22 mouse cellular contexts compared by ENCODE assay signal in the genomic region with DNA sequence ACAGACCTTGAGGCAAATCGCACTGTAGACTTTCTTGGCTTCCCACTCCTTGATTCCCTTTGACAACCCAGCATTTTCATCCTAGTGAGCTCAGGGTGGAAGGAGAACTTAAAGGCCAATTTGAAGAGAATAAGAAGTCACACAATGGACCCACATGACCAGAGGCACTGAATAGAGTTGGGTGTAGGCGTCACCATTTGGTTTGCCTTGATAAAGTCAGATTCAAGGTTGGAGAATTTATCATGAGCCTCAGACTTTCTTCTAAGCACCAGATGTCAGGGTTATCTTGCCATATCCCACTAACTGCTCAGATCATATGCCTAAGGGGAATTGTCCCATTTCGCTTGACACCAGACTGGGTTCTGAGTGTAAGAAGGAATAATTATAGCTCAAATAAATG. TPM values are rescaled to one million over a fixed set of nuclear protein-coding genes. Genes with fewer than 3 reads are reported as not detected.
DNase-seq lines count a peak whose midpoint lies in the region; ATAC-seq and TF ChIP-seq lines count a peak whose summit lies in the region.
"Had no signal": no experiment of that assay in that cellular context is flagged by ENCODE, and none has a peak within 500 bp of the region (broad histone marks: within the 10 kb centered on the region; RNA-seq: fewer than 3 reads in every experiment).

No protein-coding gene starts in this region.

- no peaks in the 10 kb centered on the region for H3K4me1 ChIP-seq in stomach, embryonic 15.5 days
- no peaks in the 10 kb centered on the region for H3K4me1 ChIP-seq in stomach, postnatal 0 days (replicated peaks; ENCODE audit: control insufficient read depth, insufficient read depth)
- peaks cover 32 to 33% of the 10 kb centered on the region in 2 experiments for H3K4me1 ChIP-seq in liver, embryonic 14.5 days (replicated peaks; ENCODE audit: control insufficient read depth in 2 of 2, insufficient read depth in 2 of 2, low read length in 1 of 2)
- H3K4me1 ChIP-seq in kidney, embryonic 14.5 days (ENCODE audit: control insufficient read depth, insufficient read depth, low read length) = no peaks in the 10 kb centered on the region
- H3K4me1 ChIP-seq: embryonic facial prominence, embryonic 15.5 days; heart, embryonic 15.5 days; hindbrain, embryonic 12.5 days; limb, embryonic 12.5 days had no signal

- 81% methylated on average over 3 of the region's 3 CpGs for WGBS in stomach, embryonic 15.5 days
- WGBS in stomach, postnatal 0 days = 88% methylated on average over 3 of the region's 3 CpGs
- WGBS in liver, embryonic 14.5 days (ENCODE audit: insufficient replicate concordance) = 31% methylated on average over 3 of the region's 3 CpGs
- WGBS in kidney, embryonic 14.5 days = 92% methylated on average over 3 of the region's 3 CpGs

- H3K27me3 ChIP-seq in stomach, embryonic 15.5 days (replicated peaks) = no peaks in the 10 kb centered on the region
- H3K27me3 ChIP-seq in stomach, postnatal 0 days (ENCODE audit: control insufficient read depth, insufficient read depth, low read length) = no peaks in the 10 kb centered on the region
- H3K27me3 ChIP-seq in liver, embryonic 14.5 days (ENCODE audit: control insufficient read depth, insufficient read depth, low read length) = no peaks in the 10 kb centered on the region
- H3K27me3 ChIP-seq in kidney, embryonic 14.5 days (ENCODE audit: control insufficient read depth, insufficient read depth, low read length) = no peaks in the 10 kb centered on the region
- H3K27me3 ChIP-seq: embryonic facial prominence, embryonic 15.5 days; heart, embryonic 15.5 days; hindbrain, embryonic 12.5 days; limb, embryonic 12.5 days had no signal

- H3K4me3 ChIP-seq in stomach, embryonic 15.5 days (replicated peaks) = no peak overlapping the region
- H3K4me3 ChIP-seq in stomach, postnatal 0 days (ENCODE audit: low read depth, low read length) = no peak overlapping the region
- H3K4me3 ChIP-seq in liver, embryonic 14.5 days (ENCODE audit: insufficient read depth in 1 of 2, low read depth in 2 of 2, low read length in 2 of 2) = no peak overlapping the region
- H3K4me3 ChIP-seq in kidney, embryonic 14.5 days (ENCODE audit: low read length) = no peak overlapping the region
- H3K4me3 ChIP-seq: embryonic facial prominence, embryonic 15.5 days; gastrocnemius, adult 2 months; heart, embryonic 15.5 days; hindbrain, embryonic 12.5 days; limb, embryonic 12.5 days had no signal

- no peaks in the 10 kb centered on the region for H3K36me3 ChIP-seq in stomach, embryonic 15.5 days
- H3K36me3 ChIP-seq in stomach, postnatal 0 days (ENCODE audit: control insufficient read depth, insufficient read depth, low read length) = no peaks in the 10 kb centered on the region
- no peaks in the 10 kb centered on the region for H3K36me3 ChIP-seq in liver, embryonic 14.5 days (replicated peaks; ENCODE audit: control insufficient read depth, insufficient read depth, low read depth)
- no peaks in the 10 kb centered on the region for H3K36me3 ChIP-seq in kidney, embryonic 14.5 days (ENCODE audit: control insufficient read depth, insufficient read depth, low read length)
- H3K36me3 ChIP-seq: embryonic facial prominence, embryonic 15.5 days; heart, embryonic 15.5 days; hindbrain, embryonic 12.5 days; limb, embryonic 12.5 days had no signal

- no peak overlapping the region for H3K27ac ChIP-seq in stomach, embryonic 15.5 days
- H3K27ac ChIP-seq in stomach, postnatal 0 days (replicated peaks) = no peak overlapping the region
- peak overlapping the region; percentile 84 for H3K27ac ChIP-seq in liver, embryonic 14.5 days
- no peak overlapping the region for H3K27ac ChIP-seq in kidney, embryonic 14.5 days (ENCODE audit: low read depth, low read length)
- H3K27ac ChIP-seq: embryonic facial prominence, embryonic 15.5 days; gastrocnemius, adult 2 months; heart, embryonic 15.5 days; hindbrain, embryonic 12.5 days; limb, embryonic 12.5 days had no signal

- no peak for TF ChIP-seq CTCF in stomach, postnatal 0 days (IDR thresholded peaks at IDR 0.05; ENCODE audit: low read depth)
- TF ChIP-seq CTCF in liver, embryonic 14.5 days (IDR thresholded peaks at IDR 0.05; ENCODE audit: low read depth) = no peak

- peak; percentile 82; the same call in 1 of the 2 replicates for ATAC-seq in stomach, embryonic 15.5 days (ENCODE audit: insufficient read depth, low FRiP score, low read depth)
- no peak for ATAC-seq in stomach, postnatal 0 days (ENCODE audit: low FRiP score, low TSS enrichment)
- ATAC-seq in common myeloid progenitor, adult 5-6 weeks (replicated peaks; ENCODE audit: low read depth, poor library complexity, severe bottlenecking) = peak; percentile 52
- ATAC-seq in liver, embryonic 14.5 days (ENCODE audit: insufficient read depth) = peak; percentile 96
- no peak for ATAC-seq in kidney, embryonic 14.5 days (ENCODE audit: low FRiP score, low TSS enrichment)
- no peak for ATAC-seq in granulocyte monocyte progenitor cell, adult 5-6 weeks (replicated peaks; ENCODE audit: poor library complexity, severe bottlenecking)

- no peak overlapping the region for H3K4me2 ChIP-seq in stomach, embryonic 15.5 days
- no peak overlapping the region for H3K4me2 ChIP-seq in stomach, postnatal 0 days (replicated peaks; ENCODE audit: low read depth)
- peak overlapping the region; percentile 57 for H3K4me2 ChIP-seq in liver, embryonic 14.5 days (ENCODE audit: low read depth)
- no peak overlapping the region for H3K4me2 ChIP-seq in kidney, embryonic 14.5 days (replicated peaks; ENCODE audit: low read depth, low read length)
- H3K4me2 ChIP-seq: embryonic facial prominence, embryonic 15.5 days; heart, embryonic 15.5 days; hindbrain, embryonic 12.5 days; limb, embryonic 12.5 days; lung, embryonic 14.5 days; midbrain, embryonic 11.5 days had no signal

- DNase-seq in stomach, postnatal 0 days (ENCODE audit: low spot score) = no peak
- DNase-seq in liver, embryonic 14.5 days (ENCODE audit: low read depth in 3 of 3, low spot score in 3 of 3) = peak; percentile 82 to 84 (median 83)
- DNase-seq in natural killer cell, adult 2 months (ENCODE audit: low spot score in 2 of 2) = no peak
- DNase-seq: cerebellum, postnatal 10 days; gastrocnemius, adult 2 months; heart, adult 18-20 months; kidney, adult 18-20 months; kidney, postnatal 10 days; lung, embryonic 14.5 days; lung, postnatal 4 days; retina, postnatal 1 day; right cerebral cortex, postnatal 4 days; thymus, postnatal 25 days had no signal

- H3K9me3 ChIP-seq in stomach, embryonic 15.5 days = no peaks in the 10 kb centered on the region
- no peaks in the 10 kb centered on the region for H3K9me3 ChIP-seq in stomach, postnatal 0 days (ENCODE audit: control insufficient read depth, low read length)
- H3K9me3 ChIP-seq in liver, embryonic 14.5 days (ENCODE audit: control insufficient read depth, low read length) = no peaks in the 10 kb centered on the region
- no peaks in the 10 kb centered on the region for H3K9me3 ChIP-seq in kidney, embryonic 14.5 days (ENCODE audit: control insufficient read depth, low read length)
- H3K9me3 ChIP-seq: embryonic facial prominence, embryonic 15.5 days; heart, embryonic 15.5 days; hindbrain, embryonic 12.5 days had no signal

- no peak for TF ChIP-seq EP300 in stomach, postnatal 0 days (optimal IDR thresholded peaks at IDR 0.05)
- TF ChIP-seq EP300 in liver, embryonic 14.5 days (IDR thresholded peaks at IDR 0.05; ENCODE audit: low read depth) = peak; percentile 99

- H3K9ac ChIP-seq in stomach, embryonic 15.5 days = no peak overlapping the region
- H3K9ac ChIP-seq in stomach, postnatal 0 days (ENCODE audit: low read length) = no peak overlapping the region
- H3K9ac ChIP-seq in liver, embryonic 14.5 days (replicated peaks) = peak overlapping the region; percentile 47
- H3K9ac ChIP-seq in kidney, embryonic 14.5 days (ENCODE audit: low read depth, low read length) = no peak overlapping the region
- H3K9ac ChIP-seq: embryonic facial prominence, embryonic 15.5 days; heart, embryonic 15.5 days; hindbrain, embryonic 12.5 days; limb, embryonic 12.5 days; lung, embryonic 14.5 days had no signal

RNA-seq across cellular contexts. Expression of a gene that starts 29.3 kb away (rescaled TPM):
- 0.35 and 0.52 TPM in 2 replicates for polyA plus RNA-seq in stomach, embryonic 15.5 days (2015; fragmentation: Nextera tagmentation; extraction: Ambion mirVana)
- polyA plus RNA-seq in stomach, postnatal 0 days (2015; fragmentation: Nextera tagmentation; extraction: Ambion mirVana) = 0.27 and 0.31 TPM in 2 replicates
- 0.09 TPM in 1 of 2 replicates, not detected in the other for total RNA-seq in common myeloid progenitor, adult 5-6 weeks (2017)
- 0.02 TPM in 1 of 2 replicates, not detected in the other for polyA plus RNA-seq in liver, embryonic 14.5 days (2012; rRNA removed)
- not detected in 2 replicates for polyA plus RNA-seq in liver, embryonic 14.5 days (2014; fragmentation: Nextera tagmentation; extraction: Ambion mirVana)
- polyA plus RNA-seq in kidney, embryonic 14.5 days (2014; fragmentation: Nextera tagmentation; extraction: Ambion mirVana) = 0.13 TPM in 1 of 2 replicates, not detected in the other
- not detected in 2 replicates for total RNA-seq in granulocyte monocyte progenitor cell, adult 5-6 weeks (2014; fragmentation: Nextera tagmentation)
- not detected in 2 replicates for total RNA-seq in granulocyte monocyte progenitor cell, adult 5-6 weeks (2017)
- total RNA-seq: gastrocnemius, adult 2 months; heart, adult 18-20 months had no signal
- polyA plus RNA-seq: lung, embryonic 14.5 days had no signal

Comparison
In these comparisons a context has a peak if more than half of its experiments do, and no peak if none do; other contexts are left out.
1. ATAC-seq: peak in stomach, embryonic 15.5 days (single experiment), common myeloid progenitor, adult 5-6 weeks (single experiment) and liver, embryonic 14.5 days (single experiment); none in stomach, postnatal 0 days (single experiment), kidney, embryonic 14.5 days (single experiment) and granulocyte monocyte progenitor cell, adult 5-6 weeks (single experiment).
2. DNase-seq: peak in liver, embryonic 14.5 days (3 of 3); none in stomach, postnatal 0 days (single experiment) and natural killer cell, adult 2 months (0 of 2).